Mouse (Mus musculus): Measurements from ENCODE around the gene Lyrm9. TPM values are rescaled to one million over a fixed set of nuclear protein-coding genes. Genes with fewer than 3 reads are reported as not detected.

The Lyrm9 gene
- polyA plus RNA-seq, 1 experiment: 21.2 TPM

DNA sequence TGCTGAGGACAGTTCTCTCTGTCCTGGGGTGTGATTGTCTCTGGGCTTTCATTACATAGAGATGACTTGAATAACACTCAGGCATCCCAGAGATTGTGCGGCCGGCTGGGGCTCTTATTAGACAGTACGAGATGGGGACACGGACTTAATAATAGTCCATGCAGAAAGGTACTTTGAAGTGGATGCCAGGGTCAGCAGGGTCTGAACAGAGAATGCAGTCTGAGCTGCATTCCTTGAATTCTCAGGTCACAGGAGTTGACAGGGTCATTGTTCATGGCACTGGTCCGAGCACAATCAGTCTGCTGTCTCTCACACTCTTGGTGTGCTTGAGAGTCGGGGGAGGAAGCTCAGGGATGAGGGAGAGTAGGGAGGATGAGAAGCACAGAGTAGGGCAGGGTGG lies 3.0 kb downstream of the Lyrm9 start:
- Histone ChIP-seq H3K9ac (ENCODE audit: low read depth, poor library complexity, severe bottlenecking) (no peak overlapping the region), H3K27ac (ENCODE audit: insufficient read depth, low read length) (no peak overlapping the region), H3K4me1 (ENCODE audit: control insufficient read depth, insufficient read depth, low read length) (no peaks in the 10 kb centered on the region), H3K27me3 (ENCODE audit: control insufficient read depth, insufficient read depth, low read length, poor library complexity, severe bottlenecking) (no peaks in the 10 kb centered on the region), H3K4me3 (ENCODE audit: low read depth, low read length) (no peak overlapping the region), H3K36me3 (ENCODE audit: control insufficient read depth, insufficient read depth, low read length, poor library complexity, severe bottlenecking) (no peaks in the 10 kb centered on the region), H3K9me3 (replicated peaks; ENCODE audit: control insufficient read depth, insufficient read depth, low read length, poor library complexity, severe bottlenecking) (no peaks in the 10 kb centered on the region)
- TF ChIP-seq EP300 (IDR thresholded peaks at IDR 0.05; ENCODE audit: insufficient read depth, low read depth, low read length): no peak

DNA sequence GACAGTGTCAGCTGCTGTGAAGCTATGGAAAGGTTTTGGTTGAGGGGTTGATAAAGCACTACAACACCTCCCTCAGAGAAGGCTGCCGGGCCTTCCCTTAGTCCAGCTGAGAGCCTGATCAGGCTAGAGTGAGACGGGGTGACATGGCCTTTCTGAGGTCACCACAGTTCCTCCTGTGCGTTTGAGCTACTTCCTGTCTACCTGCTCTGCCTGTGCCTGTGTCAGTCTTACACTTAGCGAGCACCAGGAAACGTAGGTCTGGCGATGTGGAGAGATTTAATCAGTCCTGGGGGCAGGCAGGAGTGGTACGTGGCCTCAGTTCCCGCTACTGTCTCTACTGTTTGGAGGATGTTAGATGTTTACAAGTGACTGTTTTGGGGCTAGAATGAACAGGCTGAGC lies 3.8 kb downstream of the Lyrm9 start:
- Histone ChIP-seq H3K27me3 (ENCODE audit: control insufficient read depth, insufficient read depth, low read length, poor library complexity, severe bottlenecking) (no peaks in the 10 kb centered on the region), H3K9me3 (replicated peaks; ENCODE audit: control insufficient read depth, insufficient read depth, low read length, poor library complexity, severe bottlenecking) (no peaks in the 10 kb centered on the region), H3K36me3 (ENCODE audit: control insufficient read depth, insufficient read depth, low read length, poor library complexity, severe bottlenecking) (no peaks in the 10 kb centered on the region), H3K4me3 (ENCODE audit: low read depth, low read length) (no peak overlapping the region), H3K4me1 (ENCODE audit: control insufficient read depth, insufficient read depth, low read length) (no peaks in the 10 kb centered on the region), H3K9ac (ENCODE audit: low read depth, poor library complexity, severe bottlenecking) (no peak overlapping the region), H3K27ac (ENCODE audit: insufficient read depth, low read length) (no peak overlapping the region)
- TF ChIP-seq POLR2A (IDR thresholded peaks at IDR 0.05; ENCODE audit: insufficient read depth, low read length) (no peak), EP300 (IDR thresholded peaks at IDR 0.05; ENCODE audit: insufficient read depth, low read depth, low read length) (no peak), CTCF (IDR thresholded peaks at IDR 0.05; ENCODE audit: low read depth, low read length) (no peak)

GRCm38 (mm10) chr11:78831716-78832115 lies 5.3 kb downstream of the Lyrm9 start:
- no peaks in the 10 kb centered on the region for H3K36me3 ChIP-seq (ENCODE audit: control insufficient read depth, insufficient read depth, low read length, poor library complexity, severe bottlenecking)
- H3K27me3 ChIP-seq (ENCODE audit: control insufficient read depth, insufficient read depth, low read length, poor library complexity, severe bottlenecking): no peaks in the 10 kb centered on the region
- no peaks in the 10 kb centered on the region for H3K9me3 ChIP-seq (replicated peaks; ENCODE audit: control insufficient read depth, insufficient read depth, low read length, poor library complexity, severe bottlenecking)
- H3K4me3 ChIP-seq (ENCODE audit: low read depth, low read length): no peak overlapping the region
- TF ChIP-seq CTCF (IDR thresholded peaks at IDR 0.05; ENCODE audit: low read depth, low read length) (no peak), POLR2A (IDR thresholded peaks at IDR 0.05; ENCODE audit: insufficient read depth, low read length) (no peak), EP300 (IDR thresholded peaks at IDR 0.05; ENCODE audit: insufficient read depth, low read depth, low read length) (no peak)
- no peak overlapping the region for H3K27ac ChIP-seq (ENCODE audit: insufficient read depth, low read length)
- H3K9ac ChIP-seq (ENCODE audit: low read depth, poor library complexity, severe bottlenecking): no peak overlapping the region
- H3K4me1 ChIP-seq (ENCODE audit: control insufficient read depth, insufficient read depth, low read length): no peaks in the 10 kb centered on the region

DNA sequence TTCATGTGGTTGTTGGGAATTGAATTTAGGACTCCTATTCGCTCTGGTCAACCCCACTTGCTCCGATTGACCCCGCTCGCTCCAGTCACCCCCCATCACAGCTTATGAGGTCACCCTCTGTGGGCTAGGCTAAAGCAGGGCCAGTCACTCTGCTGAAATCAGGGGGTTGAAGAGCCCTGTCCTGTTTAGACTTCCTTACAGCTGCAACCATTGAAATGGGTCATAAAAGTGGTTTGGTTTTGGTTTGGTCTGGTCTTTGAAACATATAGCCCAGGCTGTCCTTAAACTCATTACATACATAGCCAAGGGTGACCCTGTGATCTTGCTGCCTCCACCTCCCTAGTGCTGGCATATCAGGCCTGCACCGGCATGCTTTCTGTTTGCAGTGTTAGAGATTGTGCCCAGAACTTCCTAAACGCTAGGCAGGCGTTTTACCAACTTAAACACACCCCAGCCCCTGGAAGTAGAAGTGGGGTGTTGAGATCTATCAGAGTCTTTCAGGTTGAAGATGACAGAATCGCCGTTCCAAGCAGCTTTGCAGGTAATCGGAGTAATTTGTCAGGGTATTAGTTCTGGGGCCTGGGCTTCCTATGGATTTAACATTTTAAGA lies 5.8 kb downstream of the Lyrm9 start:
- Histone ChIP-seq H3K4me1 (ENCODE audit: control insufficient read depth, insufficient read depth, low read length) (no peaks in the 10 kb centered on the region), H3K36me3 (ENCODE audit: control insufficient read depth, insufficient read depth, low read length, poor library complexity, severe bottlenecking) (no peaks in the 10 kb centered on the region), H3K27me3 (ENCODE audit: control insufficient read depth, insufficient read depth, low read length, poor library complexity, severe bottlenecking) (no peaks in the 10 kb centered on the region), H3K9ac (ENCODE audit: low read depth, poor library complexity, severe bottlenecking) (no peak overlapping the region), H3K9me3 (replicated peaks; ENCODE audit: control insufficient read depth, insufficient read depth, low read length, poor library complexity, severe bottlenecking) (no peaks in the 10 kb centered on the region), H3K4me3 (ENCODE audit: low read depth, low read length) (no peak overlapping the region), H3K27ac (ENCODE audit: insufficient read depth, low read length) (no peak overlapping the region)
- TF ChIP-seq POLR2A (IDR thresholded peaks at IDR 0.05; ENCODE audit: insufficient read depth, low read length): no peak
- TF ChIP-seq CTCF (IDR thresholded peaks at IDR 0.05; ENCODE audit: low read depth, low read length): no peak
- TF ChIP-seq EP300 (IDR thresholded peaks at IDR 0.05; ENCODE audit: insufficient read depth, low read depth, low read length): no peak

GRCm38 (mm10) chr11:78832816-78833314 lies 6.5 kb downstream of the Lyrm9 start:
- Histone ChIP-seq H3K27me3 (ENCODE audit: control insufficient read depth, insufficient read depth, low read length, poor library complexity, severe bottlenecking) (no peaks in the 10 kb centered on the region), H3K27ac (ENCODE audit: insufficient read depth, low read length) (no peak overlapping the region)
- TF ChIP-seq POLR2A (IDR thresholded peaks at IDR 0.05; ENCODE audit: insufficient read depth, low read length) (no peak), EP300 (IDR thresholded peaks at IDR 0.05; ENCODE audit: insufficient read depth, low read depth, low read length) (no peak), CTCF (IDR thresholded peaks at IDR 0.05; ENCODE audit: low read depth, low read length) (no peak)

DNA sequence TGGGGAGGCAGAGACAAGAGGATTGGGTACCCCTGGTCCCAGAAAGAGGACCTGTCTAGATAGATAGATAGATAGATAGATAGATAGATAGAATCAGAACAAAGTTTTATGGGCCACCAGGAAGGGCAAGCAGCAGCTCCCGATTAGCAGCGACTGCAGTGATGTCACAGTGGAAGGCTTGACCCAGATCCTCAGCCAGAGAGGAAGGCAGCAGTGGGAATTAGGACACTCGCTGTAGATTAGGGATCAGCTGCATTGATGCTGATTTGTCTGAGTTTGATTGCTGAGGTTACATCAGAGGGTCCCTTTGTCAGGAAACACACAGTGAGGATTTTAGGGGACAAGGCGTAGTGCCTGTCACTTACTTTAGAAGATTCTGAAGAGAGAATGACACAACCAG lies 10.1 kb downstream of the Lyrm9 start:
- TF ChIP-seq CTCF (IDR thresholded peaks at IDR 0.05; ENCODE audit: low read depth, low read length) (no peak), POLR2A (IDR thresholded peaks at IDR 0.05; ENCODE audit: insufficient read depth, low read length) (no peak), EP300 (IDR thresholded peaks at IDR 0.05; ENCODE audit: insufficient read depth, low read depth, low read length) (no peak)
- H3K9ac ChIP-seq (ENCODE audit: low read depth, poor library complexity, severe bottlenecking): no peak overlapping the region
- H3K36me3 ChIP-seq (ENCODE audit: control insufficient read depth, insufficient read depth, low read length, poor library complexity, severe bottlenecking): peaks cover 5% of the 10 kb centered on the region; the same call in 1 of the 2 replicates
- H3K27ac ChIP-seq (ENCODE audit: insufficient read depth, low read length): no peak overlapping the region
- no peaks in the 10 kb centered on the region for H3K9me3 ChIP-seq (replicated peaks; ENCODE audit: control insufficient read depth, insufficient read depth, low read length, poor library complexity, severe bottlenecking)
- H3K4me3 ChIP-seq (ENCODE audit: low read depth, low read length): no peak overlapping the region
- H3K4me1 ChIP-seq (ENCODE audit: control insufficient read depth, insufficient read depth, low read length): no peaks in the 10 kb centered on the region
- H3K27me3 ChIP-seq (ENCODE audit: control insufficient read depth, insufficient read depth, low read length, poor library complexity, severe bottlenecking): no peaks in the 10 kb centered on the region

More at GRCm38 (mm10) chr11:78832816-78833314, 6.5 kb downstream of the Lyrm9 start:
- H3K9ac ChIP-seq (ENCODE audit: low read depth, poor library complexity, severe bottlenecking): no peak overlapping the region
- no peaks in the 10 kb centered on the region for H3K36me3 ChIP-seq (ENCODE audit: control insufficient read depth, insufficient read depth, low read length, poor library complexity, severe bottlenecking)
- no peaks in the 10 kb centered on the region for H3K9me3 ChIP-seq (replicated peaks; ENCODE audit: control insufficient read depth, insufficient read depth, low read length, poor library complexity, severe bottlenecking)
- H3K4me1 ChIP-seq (ENCODE audit: control insufficient read depth, insufficient read depth, low read length): no peaks in the 10 kb centered on the region
- no peak overlapping the region for H3K4me3 ChIP-seq (ENCODE audit: low read depth, low read length)
